Mouse (Mus musculus) cerebellum, postnatal 4 days (tissue): ENCODE measurements at regions not wholly inside any gene's neighbourhood (a gene's known extent, or its start where the extent isn't known, plus 50 kb on each side); places are given as distances from the start of the nearest gene placed in this dataset.

Experiments
- DNase-seq, 2 experiments: peaks; one replicate each; pipeline ENCODE4 v3.0.0; 2022; ENCODE audit warnings: low spot score in 2 of 2, mixed read lengths in 1 of 2

GRCm38 (mm10) chr3:105223671-105224070 lies 157.0 kb downstream of the 4930564D02Rik start:
- DNase-seq, result no peak

GRCm38 (mm10) chr3:105227551-105227950 lies 160.9 kb downstream of the 4930564D02Rik start:
- DNase-seq, result no peak

DNA sequence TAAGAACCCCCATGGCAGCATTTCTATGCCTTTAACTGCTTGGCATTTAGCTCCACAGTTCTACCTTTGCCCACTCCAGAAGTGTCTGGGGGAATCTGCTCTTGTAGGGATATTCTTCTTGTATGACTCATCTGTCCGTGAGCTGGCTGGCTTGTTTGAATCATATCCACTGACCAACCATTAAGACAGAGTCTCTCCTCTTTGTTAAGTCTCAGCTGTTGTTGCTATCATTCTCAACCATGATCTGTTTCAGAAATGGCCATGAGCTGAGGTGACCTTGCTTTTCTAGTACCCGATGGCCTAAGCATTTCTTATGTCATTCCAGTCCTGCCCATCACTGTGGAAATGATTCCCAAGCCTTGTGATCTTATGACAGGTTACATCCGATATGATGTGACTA lies 161.8 kb downstream of the 4930564D02Rik start:
- no peak for DNase-seq

DNA sequence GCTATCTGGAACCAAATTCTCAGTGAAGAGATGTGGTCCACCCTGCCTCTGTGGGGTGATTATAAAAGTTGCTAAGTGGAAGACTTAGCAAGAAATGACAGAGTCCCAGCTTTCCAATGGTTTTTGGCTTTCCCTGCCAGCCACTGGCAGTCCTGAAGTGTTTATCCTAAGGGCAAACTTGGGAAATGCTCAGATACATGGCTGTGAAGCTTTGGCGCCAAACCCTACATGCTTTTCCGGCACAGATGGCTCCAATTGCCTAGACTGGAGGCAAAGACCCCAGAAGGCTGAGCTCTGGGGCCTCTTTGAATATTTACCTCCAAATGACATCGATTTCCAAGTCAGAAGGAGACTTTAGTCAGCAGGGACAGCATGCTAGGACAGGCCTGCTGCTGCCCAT lies 174.4 kb downstream of the 4930564D02Rik start:
- no peak for DNase-seq

GRCm38 (mm10) chr3:105257096-105257495 lies 190.5 kb downstream of the 4930564D02Rik start:
- DNase-seq, result no peak

GRCm38 (mm10) chr3:105275241-105275640 lies 176.9 kb upstream of the Kcnd3 start:
- peak in 1 of 2 experiments; percentile 24 for DNase-seq

GRCm38 (mm10) chr3:105280971-105281370 lies 171.2 kb upstream of the Kcnd3 start:
- no peak for DNase-seq

- no peak for DNase-seq
Observed at GRCm38 (mm10) chr3:105281686-105282085, 170.4 kb upstream of the Kcnd3 start.

- DNase-seq, result no peak
Observed at GRCm38 (mm10) chr3:105298273-105298672, 153.9 kb upstream of the Kcnd3 start.

DNA sequence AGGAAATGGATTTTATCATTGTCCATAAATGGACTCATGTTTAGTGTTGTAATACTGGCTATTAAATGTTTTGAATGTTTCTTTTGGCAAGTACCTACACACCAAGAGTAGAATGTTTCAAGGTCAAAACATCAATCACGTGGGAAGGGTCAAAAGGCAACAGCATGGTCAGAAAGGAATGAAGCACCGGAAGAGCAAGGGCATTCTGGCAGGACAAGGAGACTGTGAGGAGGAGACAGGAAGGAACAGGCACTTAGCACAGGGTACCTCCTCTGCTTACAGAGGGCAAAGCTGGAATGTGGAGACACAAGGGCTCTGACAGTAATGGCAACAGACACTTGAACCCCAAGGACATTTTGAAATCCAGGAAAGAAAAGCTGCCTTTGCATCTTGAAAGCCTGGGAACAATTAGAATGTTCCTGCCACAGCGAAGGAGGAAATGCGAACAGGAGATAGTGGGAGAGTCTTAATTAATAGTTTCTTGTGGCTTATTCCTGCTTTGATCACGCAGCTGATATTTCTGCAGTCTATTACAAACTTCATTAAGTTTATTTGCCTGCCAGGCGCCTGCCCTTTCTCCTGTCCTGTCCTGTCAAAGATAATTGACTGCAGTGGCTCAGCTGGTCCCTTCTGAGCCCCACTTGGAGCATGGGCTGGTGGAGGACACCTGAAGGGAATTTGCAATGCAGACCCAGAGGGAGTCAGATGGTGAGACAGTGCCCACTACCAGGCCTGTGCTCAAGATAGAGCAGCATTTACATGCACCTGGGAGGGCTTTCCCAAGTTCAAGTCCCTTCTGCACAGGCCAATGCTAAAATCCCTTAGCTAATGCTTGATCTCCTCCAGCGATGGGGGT lies 151.2 kb upstream of the Kcnd3 start:
- DNase-seq, result no peak

DNA sequence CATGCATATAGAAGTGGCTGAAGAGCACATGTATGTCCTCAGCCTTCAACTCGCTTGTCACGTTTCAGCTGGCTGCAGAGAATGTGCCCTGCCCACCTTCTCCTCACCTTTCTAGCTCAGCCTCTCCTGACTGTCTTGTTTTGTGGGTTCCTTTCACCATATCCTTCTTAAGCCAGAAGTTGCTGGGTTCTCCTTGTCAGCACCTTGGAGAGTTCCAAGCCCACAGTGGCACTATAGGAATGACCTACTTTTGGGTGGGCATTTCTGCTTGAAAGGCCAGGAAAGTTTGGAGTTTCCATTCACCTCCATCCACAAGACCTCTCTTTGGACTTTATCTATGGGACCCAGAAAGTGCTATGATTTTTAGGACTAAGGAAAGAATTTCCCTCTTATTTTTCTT lies 144.5 kb upstream of the Kcnd3 start:
- no peak for DNase-seq

GRCm38 (mm10) chr3:105309020-105309419 lies 143.1 kb upstream of the Kcnd3 start:
- peak in 1 of 2 experiments; percentile 37 for DNase-seq

GRCm38 (mm10) chr3:105353268-105353667 lies 98.9 kb upstream of the Kcnd3 start:
- DNase-seq, result no peak

DNA sequence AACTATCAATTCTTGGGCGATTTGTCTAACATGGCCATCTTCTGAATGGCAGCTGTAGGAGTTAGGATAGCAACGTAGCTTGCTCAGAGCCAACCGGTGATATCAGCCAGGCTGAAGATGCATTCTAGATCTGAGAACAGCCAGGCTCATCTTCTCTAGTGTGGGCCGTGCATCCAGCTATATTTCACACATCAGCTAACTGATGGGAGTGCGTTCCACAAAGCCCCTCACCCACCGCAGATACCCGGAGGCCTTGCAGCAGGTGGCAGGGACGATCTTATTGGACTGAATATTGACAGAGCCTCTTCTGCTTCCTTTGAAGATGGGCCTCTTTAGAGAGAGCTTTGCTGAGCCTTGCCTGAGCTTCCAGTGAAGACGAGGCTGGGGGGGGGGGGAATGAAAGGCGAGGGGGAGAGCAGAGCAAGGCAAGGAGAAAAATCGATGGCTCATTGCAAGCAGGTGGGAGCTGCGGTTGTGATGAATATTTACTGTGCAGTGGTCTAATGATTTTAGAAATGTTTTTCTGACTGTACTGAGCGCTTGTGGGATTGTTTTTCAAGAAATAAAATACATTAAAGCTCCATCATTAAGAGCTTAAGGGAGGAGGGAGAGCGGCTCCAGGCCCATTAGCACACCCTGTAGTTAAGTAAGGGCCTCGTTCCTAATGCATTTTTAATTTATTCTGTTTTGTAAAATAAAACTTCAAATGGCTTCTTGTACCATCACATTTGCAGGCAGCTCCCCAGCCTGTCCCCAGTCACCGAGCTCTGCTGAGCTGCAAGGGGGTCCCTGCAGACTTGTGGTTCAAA lies 97.8 kb upstream of the Kcnd3 start:
- DNase-seq, result no peak

DNA sequence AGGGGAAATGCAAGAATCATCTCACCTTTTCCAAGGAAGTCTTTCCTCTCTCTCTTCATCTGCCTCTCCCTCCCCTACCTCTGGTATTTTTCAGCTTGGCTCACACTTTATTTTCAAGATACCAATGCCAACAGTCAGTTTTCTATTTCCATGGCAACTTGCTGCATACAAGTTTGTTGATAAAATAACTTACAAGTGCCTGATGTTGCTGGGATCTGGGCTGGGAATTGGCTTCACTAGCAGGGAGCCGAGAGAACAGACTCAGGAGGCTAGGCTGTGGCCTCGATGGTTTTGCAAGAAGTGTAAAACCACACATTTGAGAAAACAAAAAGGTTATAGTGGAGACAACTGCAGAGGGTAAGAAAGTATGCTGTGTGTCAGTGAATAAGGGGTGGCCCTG lies 94.6 kb upstream of the Kcnd3 start:
- no peak for DNase-seq

GRCm38 (mm10) chr3:105359636-105360035 lies 92.5 kb upstream of the Kcnd3 start:
- no peak for DNase-seq

GRCm38 (mm10) chr3:105364685-105365084 lies 87.4 kb upstream of the Kcnd3 start:
- no peak for DNase-seq

GRCm38 (mm10) chr3:105366806-105367205 lies 85.3 kb upstream of the Kcnd3 start:
- DNase-seq, result no peak

DNA sequence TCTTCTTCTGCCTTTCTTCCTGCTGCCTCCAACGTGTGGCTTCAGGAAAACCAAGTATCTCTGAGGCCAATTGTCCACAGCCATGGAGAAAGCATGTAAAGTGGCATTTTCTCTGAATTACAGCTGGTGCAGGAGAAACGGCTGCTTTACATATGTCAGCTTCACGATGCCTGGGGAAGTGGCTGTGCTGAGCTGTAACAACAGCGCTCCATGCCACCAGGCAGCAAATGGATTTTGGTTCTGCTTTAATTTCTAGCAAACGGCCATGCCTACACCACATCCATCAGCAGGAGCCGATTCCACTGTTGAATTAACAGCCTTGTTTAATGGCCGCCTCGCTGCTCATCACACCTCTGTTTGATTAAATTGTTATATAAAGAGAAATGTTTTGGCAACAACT lies 84.2 kb upstream of the Kcnd3 start:
- no peak for DNase-seq

DNA sequence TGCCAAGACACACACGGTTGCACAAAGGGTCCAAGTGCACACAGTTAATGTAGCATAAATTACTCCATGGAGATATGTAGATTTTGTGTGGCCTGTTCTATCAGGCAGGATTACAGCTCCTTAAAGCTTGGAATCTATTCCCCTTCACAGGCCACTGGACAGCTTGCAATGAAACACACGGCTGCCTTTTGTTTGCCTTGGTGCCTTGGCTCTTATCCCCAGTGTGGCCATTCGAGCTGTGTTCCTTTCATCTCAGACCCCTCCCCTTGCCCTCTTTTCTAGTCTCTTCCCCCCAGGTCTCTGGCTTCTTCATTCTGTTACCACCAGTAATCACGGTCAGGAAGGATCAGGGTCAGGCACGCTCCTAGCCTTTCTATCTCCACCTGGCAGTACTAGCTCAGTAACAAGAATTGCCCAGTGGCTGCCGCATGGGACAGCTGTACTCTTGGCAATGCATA lies 79.7 kb upstream of the Kcnd3 start:
- DNase-seq, result no peak

DNA sequence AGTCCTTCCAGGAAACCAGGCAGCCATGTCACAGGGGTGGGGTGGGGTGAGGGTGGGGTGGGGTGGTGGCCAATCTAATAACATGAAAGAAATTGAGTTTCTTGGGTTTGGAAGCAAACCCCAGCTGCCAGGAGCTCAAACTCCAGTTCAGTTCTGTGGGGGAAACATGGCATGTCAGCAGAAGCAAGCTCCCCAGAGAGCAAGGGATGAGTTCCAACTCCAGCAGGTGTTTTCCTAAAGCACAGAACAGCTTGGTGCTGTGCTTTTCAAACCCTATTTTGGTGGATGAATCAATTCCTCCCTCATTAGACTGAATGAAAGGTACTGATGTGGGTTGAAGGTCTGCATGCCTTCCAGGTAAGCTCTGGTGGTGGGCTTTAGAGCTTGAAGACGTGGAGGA lies 77.8 kb upstream of the Kcnd3 start:
- DNase-seq, result no peak

DNA sequence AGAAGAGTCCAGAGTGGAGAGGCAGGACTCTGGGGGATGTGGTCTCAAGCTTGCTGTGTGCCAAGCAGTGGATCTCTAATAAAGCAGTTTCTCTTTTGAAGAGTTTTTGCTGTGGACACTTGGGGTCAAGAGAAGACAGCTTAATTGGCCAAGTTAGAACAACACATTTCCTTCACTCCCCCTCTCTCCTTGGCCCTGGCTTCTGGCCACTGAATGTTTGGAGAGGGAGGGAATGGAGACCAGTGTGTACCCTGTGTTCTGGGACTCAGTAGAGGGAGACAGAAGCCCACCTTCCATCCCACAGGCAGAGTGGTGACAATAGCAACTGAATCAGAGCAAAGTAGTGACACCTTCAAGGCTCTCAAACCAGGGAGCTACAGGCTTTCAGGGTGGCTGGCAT lies 77.3 kb upstream of the Kcnd3 start:
- no peak for DNase-seq

- DNase-seq, result no peak
Observed at GRCm38 (mm10) chr3:105375383-105375782, 76.7 kb upstream of the Kcnd3 start.
